Mouse (Mus musculus): ENCODE data around the gene Ifna11. TPM values are rescaled to one million over a fixed set of nuclear protein-coding genes. Genes with fewer than 3 reads are reported as not detected.

Gene Ifna11
- polyA plus RNA-seq, 1 experiment from 2014 or later: not detected

Other genes with a start within 250 kb of the Ifna11 start
- gene Ifna14, start 248.2 kb upstream of the Ifna11 start, polyA plus RNA-seq (2015; fragmentation: Nextera tagmentation; extraction: Ambion mirVana): not detected in 2 replicates
- not detected in 2 replicates for gene Ifna9, start 227.6 kb upstream of the Ifna11 start, polyA plus RNA-seq (2015; fragmentation: Nextera tagmentation; extraction: Ambion mirVana)
- gene Ifna12, start 216.6 kb upstream of the Ifna11 start, polyA plus RNA-seq (2015; fragmentation: Nextera tagmentation; extraction: Ambion mirVana): not detected in 2 replicates
- gene C87499, start 185.5 kb upstream of the Ifna11 start, polyA plus RNA-seq (2015; fragmentation: Nextera tagmentation; extraction: Ambion mirVana): not detected in 2 replicates
- not detected in 2 replicates for gene Ifna13, start 175.5 kb upstream of the Ifna11 start, polyA plus RNA-seq (2015; fragmentation: Nextera tagmentation; extraction: Ambion mirVana)
- not detected in 2 replicates for gene Ifna16, start 143.0 kb upstream of the Ifna11 start, polyA plus RNA-seq (2015; fragmentation: Nextera tagmentation; extraction: Ambion mirVana)
- not detected in 2 replicates for gene Ifna2, start 136.0 kb upstream of the Ifna11 start, polyA plus RNA-seq (2015; fragmentation: Nextera tagmentation; extraction: Ambion mirVana)
- gene Ifnab, start 128.6 kb upstream of the Ifna11 start, polyA plus RNA-seq (2015; fragmentation: Nextera tagmentation; extraction: Ambion mirVana): not detected in 2 replicates
- 0.43 and 0.80 TPM in 2 replicates for gene Gm26566, start 98.2 kb upstream of the Ifna11 start, polyA plus RNA-seq (2015; fragmentation: Nextera tagmentation; extraction: Ambion mirVana)
- 46.9 and 55.5 TPM in 2 replicates for gene Klhl9, start 97.5 kb upstream of the Ifna11 start, polyA plus RNA-seq (2015; fragmentation: Nextera tagmentation; extraction: Ambion mirVana)
- not detected in 2 replicates for gene Gm13271, start 65.1 kb upstream of the Ifna11 start, polyA plus RNA-seq (2015; fragmentation: Nextera tagmentation; extraction: Ambion mirVana)
- gene Gm13283, start 59.8 kb upstream of the Ifna11 start, polyA plus RNA-seq (2015; fragmentation: Nextera tagmentation; extraction: Ambion mirVana): 0.28 TPM in 1 of 2 replicates, not detected in the other
- 0.35 TPM in 1 of 2 replicates, not detected in the other for gene Gm13290, start 46.1 kb upstream of the Ifna11 start, polyA plus RNA-seq (2015; fragmentation: Nextera tagmentation; extraction: Ambion mirVana)
- gene Gm13289, start 43.0 kb upstream of the Ifna11 start, polyA plus RNA-seq (2015; fragmentation: Nextera tagmentation; extraction: Ambion mirVana): not detected in 2 replicates
- not detected in 2 replicates for gene Gm13272, start 40.1 kb upstream of the Ifna11 start, polyA plus RNA-seq (2015; fragmentation: Nextera tagmentation; extraction: Ambion mirVana)
- not detected in 2 replicates for gene Ifnz, start 37.8 kb upstream of the Ifna11 start, polyA plus RNA-seq (2015; fragmentation: Nextera tagmentation; extraction: Ambion mirVana)
- gene Gm13276, start 34.2 kb upstream of the Ifna11 start, polyA plus RNA-seq (2015; fragmentation: Nextera tagmentation; extraction: Ambion mirVana): not detected in 2 replicates
- gene Gm13277, start 31.3 kb upstream of the Ifna11 start, polyA plus RNA-seq (2015; fragmentation: Nextera tagmentation; extraction: Ambion mirVana): not detected in 2 replicates
- gene Gm13278, start 28.4 kb upstream of the Ifna11 start, polyA plus RNA-seq (2015; fragmentation: Nextera tagmentation; extraction: Ambion mirVana): not detected in 2 replicates
- gene Gm13275, start 25.5 kb upstream of the Ifna11 start, polyA plus RNA-seq (2015; fragmentation: Nextera tagmentation; extraction: Ambion mirVana): not detected in 2 replicates
- gene Gm13279, start 22.6 kb upstream of the Ifna11 start, polyA plus RNA-seq (2015; fragmentation: Nextera tagmentation; extraction: Ambion mirVana): not detected in 2 replicates
- gene Gm13285, start 20.3 kb upstream of the Ifna11 start, polyA plus RNA-seq (2015; fragmentation: Nextera tagmentation; extraction: Ambion mirVana): 0.70 and 1.2 TPM in 2 replicates
- gene Gm13287, start 16.7 kb upstream of the Ifna11 start, polyA plus RNA-seq (2015; fragmentation: Nextera tagmentation; extraction: Ambion mirVana): not detected in 2 replicates
- not detected in 2 replicates for gene Gm13288, start 14.4 kb upstream of the Ifna11 start, polyA plus RNA-seq (2015; fragmentation: Nextera tagmentation; extraction: Ambion mirVana)
- gene Ifna7, start 3.7 kb upstream of the Ifna11 start, polyA plus RNA-seq (2015; fragmentation: Nextera tagmentation; extraction: Ambion mirVana): not detected in 2 replicates
- gene Ifna6, start 7.5 kb downstream of the Ifna11 start, polyA plus RNA-seq (2015; fragmentation: Nextera tagmentation; extraction: Ambion mirVana): not detected in 2 replicates
- gene Ifna5, start 15.6 kb downstream of the Ifna11 start, polyA plus RNA-seq (2015; fragmentation: Nextera tagmentation; extraction: Ambion mirVana): not detected in 2 replicates
- not detected in 2 replicates for gene Ifna4, start 21.9 kb downstream of the Ifna11 start, polyA plus RNA-seq (2015; fragmentation: Nextera tagmentation; extraction: Ambion mirVana)
- not detected in 2 replicates for gene Ifna1, start 30.1 kb downstream of the Ifna11 start, polyA plus RNA-seq (2015; fragmentation: Nextera tagmentation; extraction: Ambion mirVana)
- gene Ifne, start 60.2 kb downstream of the Ifna11 start, polyA plus RNA-seq (2015; fragmentation: Nextera tagmentation; extraction: Ambion mirVana): not detected in 2 replicates

Data from adrenal gland, postnatal 0 days (tissue).